Mouse (Mus musculus) forelimb bud, embryonic 11.5 days (tissue): ENCODE measurements around the gene Fbxw7.

Experiments used
- DNase-seq: peaks from one replicate; pipeline ENCODE4 v3.0.0-alpha.2; 2012; ENCODE audit warnings: low read depth, low spot score

Fbxw7 gene

DNA sequence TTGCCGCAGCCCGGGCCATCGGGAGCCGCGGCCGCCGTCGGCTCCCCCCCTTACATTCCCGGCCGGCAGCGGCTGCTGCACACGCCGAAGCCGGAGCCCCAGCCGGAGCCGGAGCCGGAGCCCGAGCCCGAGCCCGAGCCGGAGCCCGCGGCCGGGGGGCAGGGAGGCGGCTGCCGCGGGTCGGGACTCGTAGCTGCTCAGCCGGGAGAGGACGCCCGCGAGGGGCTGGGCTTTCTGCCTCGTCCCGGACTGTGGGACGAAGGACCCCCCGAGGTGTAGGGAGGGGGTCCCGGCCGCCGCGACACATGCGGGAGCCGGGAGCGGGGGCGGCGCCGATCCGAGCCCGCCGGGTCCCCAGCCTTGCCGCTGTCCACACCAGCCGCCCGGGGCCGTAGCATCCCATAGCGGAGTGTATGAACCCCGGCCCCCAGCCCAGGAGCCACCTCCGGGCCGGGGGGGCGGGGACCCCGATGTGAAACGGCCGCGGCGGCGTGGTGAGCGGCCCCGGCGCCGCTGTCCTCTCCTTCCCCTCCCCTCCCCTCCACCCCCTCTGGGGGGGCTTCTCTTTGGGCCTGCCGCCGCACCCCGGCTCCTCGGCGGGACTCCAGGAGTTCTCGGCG is at the start of gene Fbxw7:
TSS of gene Fbxw7 (plus strand) at position 507 of the 620 bp plus-strand sequence.
- no peak for DNase-seq

DNA sequence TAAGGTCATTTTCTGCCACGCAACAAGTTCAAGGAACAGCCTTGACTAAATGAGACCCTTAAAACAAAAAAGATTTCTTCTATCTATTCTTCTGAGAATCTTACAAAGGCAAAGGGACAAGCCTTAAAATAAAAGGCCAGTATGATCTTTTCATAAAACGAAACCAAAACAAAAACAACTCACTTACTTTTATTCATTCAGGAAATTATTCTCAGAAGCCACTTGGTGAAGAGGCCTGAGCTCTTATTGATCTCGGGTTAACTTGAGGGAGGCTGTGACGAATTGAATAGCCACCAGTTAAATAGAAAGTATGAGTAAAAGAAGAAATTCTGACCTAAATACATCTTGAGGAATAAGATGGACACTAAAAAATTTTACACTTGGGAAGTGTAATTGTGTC is 46.1 kb upstream of the Fbxw7 start:
- no peak for DNase-seq

DNA sequence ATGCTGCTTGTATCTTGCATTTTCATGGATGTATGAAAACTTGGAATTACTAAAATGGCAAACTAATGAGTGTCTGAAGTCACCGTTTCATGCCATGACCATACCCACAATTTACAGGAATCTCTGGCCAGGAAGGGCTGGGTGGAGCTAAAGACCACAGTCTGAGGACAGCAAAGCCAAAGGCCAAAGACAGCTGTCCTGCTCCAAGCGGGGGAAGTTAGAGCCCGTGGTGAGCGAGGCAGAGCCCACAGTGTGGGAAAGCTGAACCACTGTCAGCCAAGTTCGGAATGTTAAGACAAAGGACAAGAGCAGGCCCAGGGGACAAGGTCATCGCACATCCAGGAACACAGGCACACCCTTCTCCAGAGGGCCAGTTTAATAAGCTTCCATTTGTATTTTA is 45.7 kb upstream of the Fbxw7 start:
- no peak for DNase-seq

DNA sequence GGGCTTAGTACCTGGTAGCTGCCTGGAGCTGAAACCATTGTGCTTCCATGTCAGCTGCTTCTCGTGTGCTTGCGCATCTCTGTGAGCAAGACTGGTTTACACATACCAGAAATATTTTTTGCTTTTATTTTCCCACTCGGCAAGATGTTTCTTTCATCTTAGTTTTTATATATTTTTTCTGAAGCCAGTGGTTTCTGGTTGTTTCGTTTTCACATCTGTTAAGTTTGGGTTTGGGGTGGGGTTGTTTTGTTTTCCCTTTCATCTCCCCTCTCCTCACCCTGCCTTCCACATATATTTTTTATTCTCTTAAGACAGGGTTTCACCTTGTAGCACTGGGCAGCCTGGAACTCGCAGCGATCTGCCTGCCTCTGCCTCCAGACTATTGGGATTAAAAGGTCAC is 44.5 kb upstream of the Fbxw7 start:
- DNase-seq, result no peak

DNA sequence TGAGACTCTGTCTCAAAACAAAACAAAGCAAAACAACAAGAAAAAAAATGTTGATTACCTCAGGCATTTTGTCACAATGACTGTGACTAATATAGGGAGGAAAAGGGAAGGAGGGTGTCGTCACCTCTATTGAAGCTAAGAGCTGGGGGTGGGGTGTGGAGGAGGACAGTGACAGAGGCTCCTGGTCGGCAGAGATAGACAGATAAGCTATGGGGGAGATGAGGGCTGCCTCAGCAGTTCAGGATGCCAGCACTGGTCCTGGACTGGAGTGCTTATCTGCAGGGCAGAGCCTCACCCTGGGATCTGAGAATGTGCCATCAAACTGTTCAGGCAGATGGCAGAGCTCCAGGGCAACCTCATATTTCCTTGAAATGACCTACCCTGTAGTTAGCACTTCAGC is 43.1 kb upstream of the Fbxw7 start:
- DNase-seq, result no peak

DNA sequence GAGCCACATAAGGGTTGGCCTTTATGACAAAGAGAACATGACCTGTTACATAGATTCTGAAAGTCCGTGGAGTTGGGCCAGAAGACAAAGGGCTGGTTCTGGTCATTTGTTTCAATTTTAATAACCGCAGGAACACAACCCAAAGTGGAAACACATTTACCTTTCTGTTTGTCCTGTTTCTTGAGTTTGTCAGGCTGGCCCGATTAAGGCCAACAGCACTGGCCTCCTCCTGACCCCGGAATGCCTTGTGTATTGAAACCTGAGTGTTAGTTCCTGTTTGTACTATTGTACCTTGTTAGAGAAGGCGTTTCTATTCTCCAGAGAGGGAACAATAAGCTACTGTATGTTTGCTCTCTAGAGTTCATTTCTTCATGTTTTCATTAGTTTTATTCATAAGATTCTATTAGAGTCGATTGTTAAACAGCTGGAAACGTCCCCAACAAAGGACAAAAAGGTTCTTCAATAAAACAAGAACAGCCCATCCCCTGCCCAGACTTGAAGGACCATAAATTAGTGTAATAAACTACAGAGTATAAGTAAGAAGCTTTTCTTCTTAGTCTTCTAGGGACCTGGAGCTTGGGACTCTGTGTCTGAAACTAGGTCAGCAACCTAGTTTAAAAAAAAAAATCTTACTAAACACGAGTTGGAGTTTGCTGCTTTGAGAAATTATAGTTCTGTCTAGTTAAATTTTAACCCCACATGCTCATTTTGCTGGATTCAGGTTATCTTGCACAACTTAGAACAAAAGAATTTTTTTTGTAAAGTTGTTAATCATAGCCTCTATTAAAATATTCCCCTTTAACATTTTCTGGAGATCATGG is 40.6 kb upstream of the Fbxw7 start:
- DNase-seq, result peak; percentile 53

DNA sequence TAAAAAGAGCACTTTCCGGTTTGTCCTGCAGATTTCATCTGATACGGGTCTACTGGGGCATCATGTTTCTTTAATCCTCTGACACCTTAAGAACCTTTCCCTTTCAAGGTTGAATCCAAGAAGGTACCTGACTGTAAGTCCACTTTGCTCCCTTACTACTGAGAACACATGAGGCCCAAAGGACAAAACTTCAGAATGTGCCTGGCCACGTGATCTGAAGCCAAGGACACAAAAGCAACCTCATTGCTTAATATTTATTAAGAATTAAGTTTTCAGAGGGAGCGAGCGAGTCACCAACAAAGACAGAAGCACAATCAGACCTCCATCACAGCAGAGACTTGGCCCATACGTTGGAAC is 40.0 kb upstream of the Fbxw7 start:
- DNase-seq, result no peak

DNA sequence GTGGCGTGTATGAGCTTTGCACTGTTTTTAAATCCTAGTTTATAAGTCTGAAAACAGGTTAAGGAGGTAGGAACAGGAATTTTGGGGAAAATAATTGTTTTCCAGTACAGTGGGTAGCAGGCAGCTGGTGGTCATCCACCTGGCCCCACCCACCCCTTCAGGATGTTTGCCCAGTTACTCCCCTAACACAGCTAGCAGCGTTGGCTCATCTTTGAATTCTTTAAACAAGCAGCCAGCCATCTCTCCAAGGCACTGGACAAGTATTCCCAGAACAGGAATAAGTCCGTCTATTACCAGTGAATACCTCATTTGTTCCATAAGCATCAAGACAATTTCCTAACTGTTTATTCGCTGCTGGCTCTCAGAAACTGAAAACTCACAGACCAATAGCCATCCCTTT is 39.5 kb upstream of the Fbxw7 start:
- DNase-seq, result no peak

DNA sequence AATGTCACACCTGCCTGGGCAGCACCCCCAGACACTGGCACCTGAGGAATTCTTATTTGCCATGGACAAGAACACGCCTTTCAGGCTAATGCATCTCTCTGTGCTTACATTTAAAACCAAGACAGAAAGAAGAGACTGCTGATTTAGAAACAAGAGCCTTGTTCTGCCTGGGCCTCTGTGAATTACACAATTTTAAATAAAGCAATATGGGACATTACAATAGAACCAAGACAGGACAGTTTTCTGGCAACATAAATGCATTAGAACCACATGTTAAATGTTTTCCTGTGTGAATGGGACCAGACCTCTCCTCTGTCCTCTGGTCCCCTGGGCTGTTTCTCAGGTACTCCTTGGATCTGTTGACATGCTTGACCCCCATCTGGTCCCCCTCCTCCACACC is 39.0 kb upstream of the Fbxw7 start:
- no peak for DNase-seq

DNA sequence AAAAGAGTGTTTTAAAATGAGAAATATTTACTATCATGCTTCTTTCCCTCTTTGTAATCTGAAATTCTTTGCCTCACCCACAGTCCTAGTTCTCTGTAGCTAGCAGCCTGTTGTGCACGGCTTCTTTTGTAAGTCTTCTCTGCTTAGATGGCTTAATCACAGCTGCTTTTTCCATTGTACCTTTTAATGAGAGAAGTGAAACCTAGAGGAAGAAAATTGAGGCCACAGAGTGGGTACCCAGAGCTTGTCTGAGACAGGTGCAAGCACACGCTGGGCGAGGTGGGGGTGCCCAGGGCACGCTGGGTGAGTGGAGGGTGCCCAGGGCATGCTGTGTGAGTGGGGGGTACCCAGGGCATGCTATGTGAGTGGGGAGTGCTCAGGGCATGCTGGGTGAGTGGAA is 27.2 kb upstream of the Fbxw7 start:
- no peak for DNase-seq

DNA sequence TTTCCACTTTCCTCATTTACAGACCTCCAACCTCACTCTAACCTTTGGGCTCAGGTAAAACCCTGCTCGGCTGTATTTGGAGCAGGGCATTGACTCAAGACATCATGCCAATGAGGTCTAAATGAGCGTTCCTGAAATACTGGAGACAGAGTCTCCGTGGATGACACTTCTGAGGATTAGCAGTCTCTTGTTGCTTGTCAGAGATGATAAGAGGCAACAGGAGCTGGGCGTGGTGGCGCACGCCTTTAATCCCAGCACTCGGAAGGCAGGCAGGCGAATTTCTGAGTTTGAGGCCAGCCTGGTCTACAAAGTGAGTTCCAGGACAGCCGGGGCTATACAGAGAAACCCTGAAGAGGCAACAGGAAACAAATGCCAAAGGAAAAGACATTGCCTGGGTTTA is 11.0 kb upstream of the Fbxw7 start:
- DNase-seq, result no peak

DNA sequence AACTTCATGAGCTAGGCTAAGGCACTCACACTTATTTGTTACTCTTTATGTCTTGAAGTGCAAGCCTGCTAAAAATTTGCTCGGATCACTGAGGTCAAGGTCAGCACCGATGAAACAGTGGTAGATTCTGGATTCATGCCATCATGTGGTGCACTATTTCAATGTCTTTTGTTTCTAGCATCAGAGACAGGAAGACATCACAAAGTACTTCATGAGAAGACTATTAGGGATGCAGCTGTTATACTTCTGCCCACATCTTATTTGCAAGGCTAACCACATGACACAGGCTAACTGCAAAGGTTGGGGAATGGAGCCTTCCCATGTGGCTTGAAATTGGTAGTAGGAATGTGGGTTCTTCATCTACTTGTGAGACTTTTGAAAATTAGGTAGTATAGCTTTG is 8.9 kb upstream of the Fbxw7 start:
- no peak for DNase-seq

DNA sequence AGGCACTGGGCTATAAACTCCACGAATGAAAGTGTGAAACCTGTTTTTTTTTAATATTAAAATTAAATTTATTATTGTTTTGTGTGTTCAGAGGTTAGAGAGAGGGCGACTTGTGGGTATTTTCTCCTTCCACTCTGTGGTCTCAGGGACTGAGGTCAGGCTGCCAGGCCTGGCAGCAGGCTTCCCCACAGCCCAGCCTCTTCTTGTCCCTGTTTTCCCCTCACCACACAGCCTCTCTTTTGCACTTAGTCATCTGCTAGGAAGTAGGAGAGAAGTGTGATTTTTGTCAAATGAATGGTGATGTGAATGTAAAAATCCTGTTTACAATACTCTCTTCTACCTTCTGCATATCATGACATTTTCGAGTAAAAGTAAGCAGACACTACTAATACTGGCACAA is 7.2 kb upstream of the Fbxw7 start:
- DNase-seq, result no peak

DNA sequence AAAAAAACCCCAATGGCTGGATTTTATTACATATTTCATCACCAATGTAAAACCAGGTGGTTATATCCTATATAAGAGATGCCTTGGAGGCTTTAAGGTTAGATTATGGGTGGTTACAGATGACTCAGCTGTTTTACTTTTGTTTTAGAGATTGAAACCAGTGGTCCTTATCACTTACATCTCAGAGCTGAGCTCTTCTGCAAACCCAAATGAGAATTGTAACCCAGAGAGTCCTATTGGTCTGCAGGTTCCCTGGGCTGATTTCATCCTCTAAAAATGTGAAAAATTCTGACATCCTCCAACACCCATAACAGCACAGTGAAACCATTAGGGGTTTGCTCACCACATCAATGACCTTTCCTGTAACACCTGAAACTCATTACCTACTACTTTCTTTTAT is 6.2 kb upstream of the Fbxw7 start:
- no peak for DNase-seq

DNA sequence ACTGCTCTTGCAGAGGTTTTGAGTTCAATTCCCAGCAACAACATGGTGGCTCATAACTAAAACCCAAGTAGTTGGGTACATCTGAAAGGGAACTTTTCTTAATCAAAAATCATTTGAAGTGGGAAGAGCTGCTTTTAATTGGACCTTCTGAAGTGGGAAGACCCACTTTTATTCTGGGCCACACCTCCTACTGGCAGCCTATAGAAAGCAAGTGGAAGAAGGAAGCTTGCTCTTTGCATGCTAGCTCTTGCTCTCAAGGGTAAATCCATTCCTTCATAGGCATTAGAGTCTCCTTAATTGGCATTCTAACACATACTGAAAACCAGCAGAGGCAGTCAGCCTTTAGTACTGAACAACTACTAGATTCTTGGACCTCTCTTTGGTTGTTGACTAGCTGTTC is 4.3 kb upstream of the Fbxw7 start:
- no peak for DNase-seq

DNA sequence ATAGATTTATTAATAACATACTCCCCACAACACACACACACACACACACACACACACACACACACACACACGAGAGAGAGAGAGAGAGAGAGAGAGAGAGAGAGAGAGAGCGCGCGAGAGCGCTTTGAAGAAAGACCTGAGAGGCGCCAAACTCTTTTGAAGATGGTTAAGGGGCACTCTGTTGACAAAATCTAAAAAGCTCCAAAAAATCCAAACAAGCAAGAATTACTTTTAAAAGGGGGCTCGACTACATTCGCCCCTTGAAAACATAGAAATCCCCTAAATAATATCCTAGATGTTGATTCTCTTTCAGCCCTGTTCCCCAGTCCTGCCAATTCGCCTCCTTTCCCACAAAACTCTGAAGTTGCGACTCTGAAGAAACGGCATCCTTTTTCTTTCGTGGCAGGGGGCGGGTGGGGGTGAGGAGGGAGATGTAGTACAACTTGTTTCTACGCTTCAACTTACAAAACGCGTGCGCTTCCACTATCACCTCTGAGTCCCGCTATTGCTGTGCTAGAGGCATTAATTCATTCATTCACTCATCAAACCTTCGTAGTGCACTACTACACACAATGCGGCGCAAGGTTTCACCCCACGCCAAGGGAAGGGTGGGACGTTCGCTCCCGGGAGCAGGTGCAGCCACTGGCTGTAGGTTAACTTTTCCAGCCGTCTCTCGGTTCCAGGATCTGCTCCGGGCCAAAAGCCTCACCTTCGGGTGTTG is 1.5 kb upstream of the Fbxw7 start:
- peak; percentile 9 for DNase-seq

DNA sequence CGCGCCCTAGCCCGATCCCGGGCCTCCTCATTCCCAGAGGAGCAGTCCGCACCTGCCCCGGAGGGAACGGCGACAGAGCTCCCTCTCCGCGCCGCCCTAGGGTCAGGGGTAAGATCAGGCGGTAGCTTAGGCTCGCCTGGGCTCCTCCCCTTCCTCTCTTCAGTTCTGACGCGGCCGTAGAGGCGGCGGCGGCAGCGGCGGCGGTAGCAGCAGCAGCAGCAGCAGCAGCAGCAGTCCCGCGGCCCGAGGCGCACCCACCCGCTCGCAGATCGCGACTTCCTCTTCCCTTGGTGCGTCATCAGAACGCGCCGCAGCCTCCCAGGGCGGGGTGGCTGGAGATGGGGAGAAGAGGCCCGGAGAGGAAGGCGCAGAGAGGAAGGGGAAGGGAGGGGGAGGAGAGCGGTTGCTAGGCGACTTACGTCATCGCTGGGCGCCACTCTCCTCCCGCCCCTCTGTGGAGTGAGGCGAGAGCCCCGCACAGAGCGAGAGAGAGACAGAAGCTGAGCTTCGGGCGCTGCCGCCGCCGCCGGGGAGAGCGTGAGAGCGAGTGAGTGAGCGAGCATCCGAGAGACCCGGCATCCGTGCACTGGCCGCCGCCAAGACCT is 809 bp upstream of the Fbxw7 start:
- peak; percentile 99 for DNase-seq

DNA sequence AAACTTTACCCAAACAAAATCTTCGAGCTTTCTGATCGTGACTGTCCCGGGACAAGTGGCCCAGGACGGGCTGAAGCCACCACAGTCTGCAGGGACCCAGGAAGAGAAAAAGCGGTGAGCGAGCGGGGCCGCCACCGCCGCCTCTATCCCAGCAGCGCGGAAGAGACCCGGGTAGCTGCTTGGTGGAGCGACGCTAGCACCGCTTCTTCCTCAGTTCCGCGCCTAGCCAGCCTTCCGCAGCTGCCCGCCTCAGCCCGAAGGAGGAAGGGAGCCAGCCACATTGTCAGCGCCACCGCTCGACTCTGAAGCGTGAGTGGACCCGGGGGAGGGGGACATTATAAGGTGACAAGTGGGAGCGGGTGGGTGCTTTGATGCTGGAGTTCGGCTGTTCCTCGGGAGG is 393 bp downstream of the Fbxw7 start:
- peak; percentile 18 for DNase-seq

DNA sequence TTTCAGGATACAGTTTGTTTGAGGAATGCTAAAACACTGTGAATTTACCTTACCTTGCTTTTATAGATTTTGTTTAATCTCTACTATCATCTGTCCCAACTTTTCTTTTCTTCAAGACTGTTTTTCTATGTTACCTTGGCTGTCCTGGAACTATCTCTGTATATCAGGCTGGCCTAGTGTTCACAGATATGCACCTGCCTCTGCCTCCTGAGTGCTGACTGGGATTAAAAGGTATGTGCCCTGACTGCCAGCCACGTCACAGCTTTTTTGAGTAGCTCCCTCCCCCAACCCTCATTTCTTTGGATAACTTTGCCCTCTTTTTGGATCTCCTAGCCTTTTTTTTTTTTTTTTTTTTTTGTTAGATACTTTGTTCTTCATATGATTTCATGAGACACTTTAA is 1.9 kb downstream of the Fbxw7 start:
- no peak for DNase-seq

DNA sequence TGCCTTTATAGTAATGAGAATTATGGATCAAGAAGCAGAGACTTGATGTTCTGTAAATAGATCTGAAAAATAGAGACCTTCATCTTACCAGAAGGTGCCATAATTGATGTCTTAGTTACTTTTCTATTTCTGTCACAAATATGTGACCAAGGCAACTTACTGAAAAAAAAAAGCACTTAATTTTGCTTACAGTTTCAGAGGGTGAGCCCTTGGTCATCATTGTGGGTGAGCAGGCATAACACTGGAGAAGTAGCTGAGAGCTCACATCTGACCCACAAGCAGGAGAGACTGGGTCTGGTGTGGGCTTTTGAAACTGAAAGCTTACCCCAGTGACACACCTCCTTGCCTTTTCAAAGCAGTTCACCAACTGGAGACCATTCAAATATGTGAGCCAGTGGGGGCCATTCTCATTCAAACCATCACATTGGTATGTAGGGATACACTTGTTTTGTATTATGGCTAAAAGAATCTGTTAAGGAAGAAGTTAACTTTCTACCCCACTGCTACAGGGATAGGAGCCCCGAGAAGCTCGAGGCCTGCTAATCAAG is 5.7 kb downstream of the Fbxw7 start:
- DNase-seq, result no peak

DNA sequence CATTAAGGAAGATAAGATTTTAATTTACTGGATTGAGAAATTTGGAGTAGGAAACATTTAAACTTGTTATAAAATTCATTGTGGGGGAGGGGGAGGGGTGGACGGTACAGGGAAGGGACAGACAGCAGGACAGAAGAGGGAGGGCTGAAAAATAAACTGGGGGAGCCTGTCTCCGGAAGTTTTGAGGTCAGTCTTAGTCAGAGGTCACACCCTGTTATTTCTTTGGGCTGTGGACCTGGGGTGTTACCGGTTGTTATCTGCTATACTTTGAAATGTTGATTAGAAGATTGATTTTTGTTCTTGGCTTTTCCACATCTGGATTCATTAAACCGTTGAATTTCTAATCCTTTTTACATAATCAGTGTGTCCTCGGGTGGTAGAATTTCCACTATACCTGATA is 10.9 kb downstream of the Fbxw7 start:
- DNase-seq, result no peak

DNA sequence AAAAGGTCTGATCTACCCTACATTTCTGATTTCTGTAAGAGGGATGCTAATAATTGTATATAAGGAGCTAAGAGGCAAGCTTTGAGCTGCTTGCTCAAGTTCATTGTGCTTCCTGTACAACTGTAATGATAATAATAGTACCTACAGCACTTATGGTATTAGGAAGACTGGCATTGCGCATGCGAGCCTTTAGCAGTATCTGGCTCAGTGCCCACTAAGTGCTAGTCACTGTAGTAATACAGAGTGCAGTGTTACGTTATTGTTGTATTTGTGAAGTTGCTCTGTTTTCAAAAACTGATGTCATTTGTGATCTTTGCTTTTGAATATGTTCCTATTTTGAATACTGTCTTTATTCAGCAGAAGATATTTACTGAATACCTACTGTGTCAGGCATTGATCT is 11.3 kb downstream of the Fbxw7 start:
- DNase-seq, result no peak
